Mouse (Mus musculus) E14TG2a.4 (cell line): ENCODE results near the gene Dnaja3.

Experiments
- CTCF ChIP-seq: conservative IDR thresholded peaks from 2 replicates; pipeline ENCODE4 v1.5.1; 2014; ENCODE audit warnings: low read length
- POU5F1 ChIP-seq: IDR thresholded peaks from 2 replicates; pipeline ENCODE4 v1.6.1; 2014; ENCODE audit warnings: low read length, borderline replicate concordance

DNA sequence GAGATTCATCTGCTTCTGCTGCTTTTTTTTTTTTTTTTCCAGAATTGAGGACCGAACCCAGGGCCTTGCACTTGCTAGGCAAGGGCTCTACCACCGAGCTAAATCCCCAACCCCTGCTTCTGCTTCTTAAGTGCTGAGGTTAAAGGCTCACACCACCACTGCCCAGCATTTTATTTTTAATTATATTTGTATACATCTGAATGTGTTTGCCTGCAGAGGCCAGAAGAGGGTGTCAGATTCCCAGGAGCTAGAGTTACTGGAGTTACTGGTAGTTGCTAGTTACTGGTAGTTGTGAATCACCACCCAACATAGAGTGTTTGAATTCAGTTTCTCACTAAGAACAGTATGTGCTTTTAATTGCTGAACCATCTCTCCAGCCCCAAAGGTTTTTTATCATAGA is 100.2 kb downstream of the Dnaja3 start:
- no peak for TF ChIP-seq CTCF
- TF ChIP-seq POU5F1, result no peak
